ENCODE assay signal across 10 mouse cellular contexts in genomic region chr3:98020431-98021229, GRCm38 (mm10). TPM values are rescaled to one million over a fixed set of nuclear protein-coding genes. Genes with fewer than 3 reads are reported as not detected.
DNase-seq lines count a peak whose midpoint lies in the region; ATAC-seq and TF ChIP-seq lines count a peak whose summit lies in the region.
"Had no signal": no experiment of that assay in that cellular context is flagged by ENCODE, and none has a peak within 500 bp of the region (broad histone marks: within the 10 kb centered on the region; RNA-seq: fewer than 3 reads in every experiment).

No protein-coding gene starts in this region.

- peak; percentile 87 for DNase-seq in heart, adult 11 months
- DNase-seq in heart, adult 8-10 months (ENCODE audit: low spot score) = no peak
- peak; percentile 55 for DNase-seq in lung, embryonic 14.5 days
- no peak for DNase-seq in lung, postnatal 25 days (ENCODE audit: low spot score)
- DNase-seq in lung, postnatal 10 days = peak; percentile 65
- no peak for DNase-seq in spleen, postnatal 14 days (ENCODE audit: low spot score in 2 of 2)
- DNase-seq in left cerebral cortex, adult 8-10 months (ENCODE audit: low spot score in 2 of 2) = no peak

- no peaks in the 10 kb centered on the region for H3K36me3 ChIP-seq in lung, embryonic 14.5 days (ENCODE audit: insufficient read depth)
- H3K36me3 ChIP-seq in forebrain, embryonic 15.5 days = no peaks in the 10 kb centered on the region

- H3K27ac ChIP-seq in lung, embryonic 14.5 days (ENCODE audit: low read depth) = peak overlapping the region; percentile 14; the same call in 1 of the 2 replicates
- peak overlapping the region; percentile 5; the same call in 1 of the 2 replicates for H3K27ac ChIP-seq in forebrain, embryonic 15.5 days (replicated peaks)

- H3K9ac ChIP-seq in lung, embryonic 14.5 days = no peak overlapping the region
- H3K9ac ChIP-seq in forebrain, embryonic 15.5 days (replicated peaks) = no peak overlapping the region

- 63% methylated on average over 9 of the region's 9 CpGs for WGBS in lung, embryonic 14.5 days
- WGBS in forebrain, embryonic 15.5 days = 68% methylated on average over 9 of the region's 9 CpGs

- no peaks in the 10 kb centered on the region for H3K27me3 ChIP-seq in lung, embryonic 14.5 days (ENCODE audit: insufficient read depth, low read length)
- no peaks in the 10 kb centered on the region for H3K27me3 ChIP-seq in forebrain, embryonic 15.5 days

- peak; percentile 15; the same call in 1 of the 2 replicates for ATAC-seq in lung, embryonic 14.5 days (ENCODE audit: insufficient read depth)
- ATAC-seq in forebrain, embryonic 15.5 days (replicated peaks) = no peak
- ATAC-seq: activated CD4-positive, CD25-positive, alpha-beta regulatory T cell, adult 4 months; CD4-positive, CD25-positive, alpha-beta regulatory T cell, adult 4 months had no signal

- no peak overlapping the region for H3K4me3 ChIP-seq in lung, embryonic 14.5 days (ENCODE audit: low read depth, low read length)
- H3K4me3 ChIP-seq in forebrain, embryonic 15.5 days = no peak overlapping the region

- TF ChIP-seq CTCF in lung, embryonic 14.5 days (IDR thresholded peaks at IDR 0.05; ENCODE audit: low read depth) = peak; percentile 53

- H3K4me2 ChIP-seq in lung, embryonic 14.5 days = no peak overlapping the region
- no peak overlapping the region for H3K4me2 ChIP-seq in forebrain, embryonic 15.5 days (replicated peaks)

- no peaks in the 10 kb centered on the region for H3K9me3 ChIP-seq in lung, embryonic 14.5 days (ENCODE audit: low read depth, low read length)
- no peaks in the 10 kb centered on the region for H3K9me3 ChIP-seq in forebrain, embryonic 15.5 days

- peaks cover 39% of the 10 kb centered on the region for H3K4me1 ChIP-seq in lung, embryonic 14.5 days (ENCODE audit: insufficient read depth)
- peaks cover 85% of the 10 kb centered on the region for H3K4me1 ChIP-seq in forebrain, embryonic 15.5 days

RNA-seq across cellular contexts. Expression of gene Notch2, which starts 7.3 kb away (rescaled TPM):
- 10 to 100 TPM; 15.1 to 20.0 (median 15.4) TPM for total RNA-seq in heart, adult 8-10 months (2022)
- polyA plus RNA-seq in lung, embryonic 14.5 days (2014; fragmentation: Nextera tagmentation; extraction: Ambion mirVana) = 43.8 and 45.1 TPM in 2 replicates
- polyA plus RNA-seq in forebrain, embryonic 15.5 days (2015; fragmentation: Nextera tagmentation; extraction: Ambion mirVana) = 17.8 and 18.9 TPM in 2 replicates
- total RNA-seq in left cerebral cortex, adult 8-10 months (2022) = 10 to 100 TPM; 16.3 to 17.9 (median 17.1) TPM

Comparison
In these comparisons a context has a peak if more than half of its experiments do, and no peak if none do; other contexts are left out.
1. DNase-seq: peak in heart, adult 11 months (single experiment), lung, embryonic 14.5 days (single experiment) and lung, postnatal 10 days (single experiment); none in heart, adult 8-10 months (single experiment), lung, postnatal 25 days (single experiment), spleen, postnatal 14 days (0 of 2) and left cerebral cortex, adult 8-10 months (0 of 2).